Mouse (Mus musculus): ENCODE data around the gene Adamts17. TPM values are rescaled to one million over a fixed set of nuclear protein-coding genes. Genes with fewer than 3 reads are reported as not detected.

The Adamts17 gene
- total and polyA plus RNA-seq, 3 experiments, result 0.47 to 1.5 (median 0.51) TPM

- TF ChIP-seq CTCF (IDR thresholded peaks at IDR 0.05), result no peak
- TF ChIP-seq POLR2A (IDR thresholded peaks at IDR 0.05; ENCODE audit: insufficient read depth, low read depth, low read length), result no peak
- Histone ChIP-seq H3K27ac (no peak overlapping the region), H3K27me3 (ENCODE audit: control insufficient read depth, insufficient read depth, low read length) (no peaks in the 10 kb centered on the region), H3K4me1 (ENCODE audit: control insufficient read depth, insufficient read depth, low read length) (peaks cover 1% of the 10 kb centered on the region; the same call in 1 of the 2 replicates), H3K4me3 (no peak overlapping the region), H3K36me3 (ENCODE audit: control insufficient read depth, insufficient read depth, low read length) (no peaks in the 10 kb centered on the region), H3K79me2 (replicated peaks; ENCODE audit: control insufficient read depth, insufficient read depth, low read length) (no peaks in the 10 kb centered on the region), H3K9ac (ENCODE audit: low read depth, low read length) (no peak overlapping the region)
- DNase-seq, result no peak
- intact Hi-C loops (cut with DNase I), result no loop called here
- 67% methylated on average over 5 of the region's 5 CpGs for WGBS
Measured at GRCm38 (mm10) chr7:66798826-66799225, 40.7 kb upstream of the Adamts17 start.

- H3K27me3 ChIP-seq (ENCODE audit: control insufficient read depth, insufficient read depth, low read length), result no peaks in the 10 kb centered on the region
- peak overlapping the region; percentile 43 for H3K27ac ChIP-seq
- intact Hi-C loops (cut with DNase I), result no loop called here
- WGBS, result 54% methylated on average over 5 of the region's 5 CpGs
- no peak overlapping the region for H3K4me3 ChIP-seq
- peak; percentile 28 to 49 for DNase-seq
- H3K4me1 ChIP-seq (ENCODE audit: control insufficient read depth, insufficient read depth, low read length), result peaks cover 1% of the 10 kb centered on the region; the same call in 1 of the 2 replicates
- TF ChIP-seq EP300 (IDR thresholded peaks at IDR 0.05; ENCODE audit: insufficient read depth, low read depth, low read length) (0 out of 2 replicates have a peak, but pooled peaks have one; percentile 32), POLR2A (IDR thresholded peaks at IDR 0.05; ENCODE audit: insufficient read depth, low read depth, low read length) (no peak), CTCF (IDR thresholded peaks at IDR 0.05) (no peak)
- H3K36me3 ChIP-seq (ENCODE audit: control insufficient read depth, insufficient read depth, low read length), result no peaks in the 10 kb centered on the region
- no peaks in the 10 kb centered on the region for H3K79me2 ChIP-seq (replicated peaks; ENCODE audit: control insufficient read depth, insufficient read depth, low read length)
- no peak overlapping the region for H3K9ac ChIP-seq (ENCODE audit: low read depth, low read length)
Measured at GRCm38 (mm10) chr7:66800784-66801183, 38.8 kb upstream of the Adamts17 start.

DNA sequence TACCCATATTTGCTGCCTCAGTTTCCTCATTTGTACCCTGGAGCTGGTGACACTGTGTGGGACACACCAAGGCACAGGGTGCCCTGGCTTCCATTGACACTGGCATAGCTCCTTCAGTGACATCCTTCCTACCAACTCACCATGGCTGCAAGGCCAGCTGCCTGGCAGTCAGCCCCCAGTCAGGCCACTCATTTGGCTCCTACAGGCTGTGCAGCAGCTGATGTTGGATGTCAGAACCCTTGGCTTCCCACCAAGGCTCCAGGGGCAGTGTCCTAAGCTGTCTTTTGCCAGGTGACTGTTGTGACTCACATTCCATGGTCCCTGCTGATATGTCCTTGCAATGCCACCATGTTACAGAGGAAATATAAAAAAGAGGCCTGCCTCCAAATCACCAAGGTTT lies 37.8 kb upstream of the Adamts17 start:
- H3K79me2 ChIP-seq (replicated peaks; ENCODE audit: control insufficient read depth, insufficient read depth, low read length), result no peaks in the 10 kb centered on the region
- H3K27me3 ChIP-seq (ENCODE audit: control insufficient read depth, insufficient read depth, low read length), result no peaks in the 10 kb centered on the region
- H3K4me3 ChIP-seq, result no peak overlapping the region
- H3K27ac ChIP-seq, result peak overlapping the region; percentile 43; the same call in 1 of the 2 replicates
- peaks cover 1% of the 10 kb centered on the region; the same call in 1 of the 2 replicates for H3K4me1 ChIP-seq (ENCODE audit: control insufficient read depth, insufficient read depth, low read length)
- TF ChIP-seq EP300 (IDR thresholded peaks at IDR 0.05; ENCODE audit: insufficient read depth, low read depth, low read length) (peak; percentile 81; the same call in 1 of the 2 replicates), CTCF (IDR thresholded peaks at IDR 0.05) (no peak)
- DNase-seq, result peak; percentile 59 to 83
- no peaks in the 10 kb centered on the region for H3K36me3 ChIP-seq (ENCODE audit: control insufficient read depth, insufficient read depth, low read length)
- intact Hi-C loops (cut with DNase I), result no loop called here
- no peak overlapping the region for H3K9ac ChIP-seq (ENCODE audit: low read depth, low read length)

DNA sequence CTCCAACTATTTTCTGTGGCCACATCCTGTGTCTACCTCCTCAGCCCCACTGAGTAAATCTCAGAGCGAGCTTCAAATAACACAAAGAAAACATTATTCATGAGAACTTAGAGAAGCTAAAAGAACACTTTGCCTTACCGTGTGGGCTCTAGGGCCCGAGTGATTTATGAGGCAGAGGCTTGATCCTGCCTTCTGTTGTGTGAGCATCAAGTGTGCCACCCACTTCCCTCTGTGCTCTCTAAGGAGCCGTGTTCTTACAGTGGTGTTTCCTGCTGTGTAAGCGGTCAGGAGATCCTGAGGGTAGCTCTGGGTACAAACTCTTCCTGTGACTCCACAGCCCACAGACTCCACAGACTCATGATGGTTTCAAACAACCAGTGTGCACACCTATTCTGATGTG lies 35.7 kb upstream of the Adamts17 start:
- Histone ChIP-seq H3K27me3 (ENCODE audit: control insufficient read depth, insufficient read depth, low read length) (no peaks in the 10 kb centered on the region), H3K4me3 (no peak overlapping the region), H3K4me1 (ENCODE audit: control insufficient read depth, insufficient read depth, low read length) (no peaks in the 10 kb centered on the region; the same call in 1 of the 2 replicates), H3K36me3 (ENCODE audit: control insufficient read depth, insufficient read depth, low read length) (no peaks in the 10 kb centered on the region), H3K9ac (ENCODE audit: low read depth, low read length) (no peak overlapping the region), H3K79me2 (replicated peaks; ENCODE audit: control insufficient read depth, insufficient read depth, low read length) (no peaks in the 10 kb centered on the region), H3K27ac (no peak overlapping the region)
- intact Hi-C loops (cut with DNase I), result no loop called here
- DNase-seq, result no peak
- TF ChIP-seq CTCF (IDR thresholded peaks at IDR 0.05) (no peak), EP300 (IDR thresholded peaks at IDR 0.05; ENCODE audit: insufficient read depth, low read depth, low read length) (no peak), POLR2A (IDR thresholded peaks at IDR 0.05; ENCODE audit: insufficient read depth, low read depth, low read length) (no peak)
- WGBS, result 49% methylated on average over 5 of the region's 5 CpGs

- 62% methylated on average over 3 of the region's 3 CpGs for WGBS
- no peaks in the 10 kb centered on the region for H3K4me1 ChIP-seq (ENCODE audit: control insufficient read depth, insufficient read depth, low read length)
Measured at GRCm38 (mm10) chr7:66806801-66807200, 32.7 kb upstream of the Adamts17 start.

DNA sequence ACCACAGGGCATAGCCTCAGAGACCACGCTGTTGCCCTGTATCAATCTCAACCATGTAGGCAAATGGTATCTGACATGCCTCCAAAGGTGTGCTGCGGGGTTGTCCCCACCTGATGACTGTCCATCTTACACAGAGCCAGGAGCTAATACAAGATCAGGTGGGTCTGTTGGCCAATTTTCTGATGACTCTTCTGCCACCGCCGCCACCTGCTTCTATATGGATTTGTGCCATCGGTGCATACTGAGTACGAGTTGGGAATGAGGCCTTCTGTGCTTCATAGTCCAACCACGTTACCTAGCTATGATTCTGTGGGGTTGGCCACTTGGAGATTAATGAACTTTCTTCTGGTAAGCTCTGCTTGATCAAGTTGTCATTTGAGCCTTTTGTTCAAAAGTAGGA lies 29.1 kb upstream of the Adamts17 start:
- 95% methylated on average over 7 of the region's 7 CpGs for WGBS
- H3K36me3 ChIP-seq (ENCODE audit: control insufficient read depth, insufficient read depth, low read length), result no peaks in the 10 kb centered on the region
- no peak for DNase-seq
- TF ChIP-seq EP300 (IDR thresholded peaks at IDR 0.05; ENCODE audit: insufficient read depth, low read depth, low read length) (no peak), CTCF (IDR thresholded peaks at IDR 0.05) (no peak), POLR2A (IDR thresholded peaks at IDR 0.05; ENCODE audit: insufficient read depth, low read depth, low read length) (no peak)
- H3K9ac ChIP-seq (ENCODE audit: low read depth, low read length), result no peak overlapping the region
- H3K27ac ChIP-seq, result no peak overlapping the region
- H3K4me3 ChIP-seq, result no peak overlapping the region
- H3K27me3 ChIP-seq (ENCODE audit: control insufficient read depth, insufficient read depth, low read length), result no peaks in the 10 kb centered on the region
- H3K4me1 ChIP-seq (ENCODE audit: control insufficient read depth, insufficient read depth, low read length), result peaks cover under 1% of the 10 kb centered on the region; the same call in 1 of the 2 replicates
- intact Hi-C loops (cut with DNase I), result no loop called here
- no peaks in the 10 kb centered on the region for H3K79me2 ChIP-seq (replicated peaks; ENCODE audit: control insufficient read depth, insufficient read depth, low read length)

More at GRCm38 (mm10) chr7:66806801-66807200, 32.7 kb upstream of the Adamts17 start:
- Histone ChIP-seq H3K9ac (ENCODE audit: low read depth, low read length) (no peak overlapping the region), H3K27ac (no peak overlapping the region), H3K4me3 (no peak overlapping the region), H3K27me3 (ENCODE audit: control insufficient read depth, insufficient read depth, low read length) (no peaks in the 10 kb centered on the region), H3K36me3 (ENCODE audit: control insufficient read depth, insufficient read depth, low read length) (no peaks in the 10 kb centered on the region), H3K79me2 (replicated peaks; ENCODE audit: control insufficient read depth, insufficient read depth, low read length) (no peaks in the 10 kb centered on the region)
- no peak for DNase-seq
- TF ChIP-seq EP300 (IDR thresholded peaks at IDR 0.05; ENCODE audit: insufficient read depth, low read depth, low read length) (no peak), POLR2A (IDR thresholded peaks at IDR 0.05; ENCODE audit: insufficient read depth, low read depth, low read length) (no peak), CTCF (IDR thresholded peaks at IDR 0.05) (no peak)
- intact Hi-C loops (cut with DNase I), result no loop called here
